Mouse (Mus musculus): Measurements from ENCODE around the gene Pdzd2. TPM values are rescaled to one million over a fixed set of nuclear protein-coding genes. Genes with fewer than 3 reads are reported as not detected.

The Pdzd2 gene
- polyA plus RNA-seq, 1 experiment from 2014 or later = 33.2 TPM

DNA sequence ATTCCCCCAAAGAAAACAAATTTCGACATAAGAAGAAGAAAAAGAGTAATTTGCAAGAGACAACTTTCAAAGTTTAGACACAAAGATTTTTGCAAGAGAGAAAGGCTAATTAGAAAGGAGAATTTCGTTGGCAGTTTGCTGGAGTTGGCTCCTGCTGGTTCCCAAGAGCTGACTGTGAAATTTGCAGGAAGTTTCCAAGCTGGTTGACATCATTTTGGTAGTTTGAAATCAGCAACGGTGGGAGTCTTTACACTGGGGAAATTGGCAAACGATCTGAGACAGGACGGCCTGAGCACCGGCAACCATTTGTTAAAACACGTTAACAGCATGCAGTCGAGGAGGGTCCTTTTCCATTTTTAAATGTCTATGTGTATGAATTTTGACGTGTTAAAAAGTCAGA, 125.7 kb downstream of the Pdzd2 start:
- H3K4me1 ChIP-seq (replicated peaks; ENCODE audit: control insufficient read depth, insufficient read depth, low read length) = peaks cover 11% of the 10 kb centered on the region

DNA sequence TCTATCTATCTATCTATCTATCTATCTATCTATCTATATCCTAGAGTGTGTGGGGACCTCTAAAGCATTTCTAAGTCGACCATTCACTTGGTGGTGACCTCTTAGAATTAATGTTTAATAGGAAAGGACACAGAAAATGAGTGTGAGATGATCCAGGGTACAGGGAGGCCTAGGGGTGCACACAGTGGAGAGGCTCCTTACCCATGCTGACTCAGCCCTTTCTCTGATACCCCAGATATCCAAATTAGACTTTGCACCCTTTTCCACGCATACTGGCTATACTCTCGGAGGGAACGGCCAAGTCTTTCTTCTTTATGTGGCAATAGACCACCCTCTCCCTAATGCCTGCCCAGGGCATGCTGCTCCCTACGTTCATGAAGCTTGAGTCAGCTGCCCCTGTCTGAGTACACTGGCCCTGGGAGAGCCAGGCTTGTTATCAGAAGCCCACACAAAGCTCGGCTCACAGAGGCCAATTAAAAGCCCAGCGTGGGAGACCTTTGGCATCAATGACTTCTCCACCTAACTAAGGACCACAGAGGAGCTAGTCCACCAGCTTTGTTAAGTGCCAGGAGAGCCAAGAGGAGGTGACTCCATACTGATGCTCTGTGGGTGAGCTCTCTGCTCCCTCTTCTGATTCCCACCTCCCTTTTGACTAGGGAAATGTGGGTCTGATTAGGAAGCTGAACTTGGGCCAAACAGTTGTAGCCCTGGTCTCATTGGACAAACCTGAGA, 126.6 kb downstream of the Pdzd2 start:
- Histone ChIP-seq H3K27ac (ENCODE audit: low read length) (no peak overlapping the region), H3K36me3 (ENCODE audit: control insufficient read depth, insufficient read depth, low read length) (no peaks in the 10 kb centered on the region), H3K9ac (ENCODE audit: low read length) (no peak overlapping the region), H3K4me2 (ENCODE audit: low read depth, low read length) (no peak overlapping the region), H3K27me3 (ENCODE audit: control insufficient read depth, insufficient read depth, low read depth, low read length) (no peaks in the 10 kb centered on the region), H3K4me3 (ENCODE audit: low read length) (no peak overlapping the region), H3K9me3 (ENCODE audit: control insufficient read depth, low read length) (no peaks in the 10 kb centered on the region), H3K4me1 (replicated peaks; ENCODE audit: control insufficient read depth, insufficient read depth, low read length) (peaks cover 9% of the 10 kb centered on the region)
- 64% methylated on average over 7 of the region's 7 CpGs for WGBS
- no peak for ATAC-seq (ENCODE audit: low read depth)

More for the DNA sequence above, 125.7 kb downstream of the Pdzd2 start:
- Histone ChIP-seq H3K4me3 (ENCODE audit: low read length) (no peak overlapping the region), H3K9me3 (ENCODE audit: control insufficient read depth, low read length) (no peaks in the 10 kb centered on the region), H3K4me2 (ENCODE audit: low read depth, low read length) (no peak overlapping the region), H3K27me3 (ENCODE audit: control insufficient read depth, insufficient read depth, low read depth, low read length) (no peaks in the 10 kb centered on the region), H3K36me3 (ENCODE audit: control insufficient read depth, insufficient read depth, low read length) (no peaks in the 10 kb centered on the region), H3K27ac (ENCODE audit: low read length) (no peak overlapping the region), H3K9ac (ENCODE audit: low read length) (no peak overlapping the region)
- WGBS = 32% methylated on average over 9 of the region's 9 CpGs
- no peak for ATAC-seq (ENCODE audit: low read depth)

DNA sequence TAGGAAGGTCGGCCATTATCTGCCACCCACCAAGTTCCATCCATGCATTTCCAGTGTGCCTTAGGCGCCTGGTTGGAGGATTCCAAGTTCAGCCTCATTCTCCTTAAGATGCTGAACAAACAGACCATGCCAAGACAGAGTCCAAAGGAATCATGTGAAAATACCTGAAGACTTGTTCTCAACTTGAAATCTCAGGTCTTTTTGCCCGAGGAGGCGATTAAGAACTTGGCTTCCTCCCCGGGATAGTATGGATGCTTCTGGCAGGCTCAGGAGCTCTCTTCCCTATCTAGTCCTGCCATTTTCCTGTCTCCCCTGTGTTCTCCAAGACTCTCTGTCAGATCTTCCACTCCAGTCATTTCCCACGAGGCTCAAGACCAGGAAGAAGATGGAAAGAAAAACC, 131.6 kb downstream of the Pdzd2 start:
- Histone ChIP-seq H3K4me2 (ENCODE audit: low read depth, low read length) (no peak overlapping the region), H3K9me3 (ENCODE audit: control insufficient read depth, low read length) (0 out of 2 replicates have a peak, but pooled peaks cover 3% of the 10 kb centered on the region), H3K36me3 (ENCODE audit: control insufficient read depth, insufficient read depth, low read length) (no peaks in the 10 kb centered on the region), H3K27me3 (ENCODE audit: control insufficient read depth, insufficient read depth, low read depth, low read length) (no peaks in the 10 kb centered on the region), H3K9ac (ENCODE audit: low read length) (no peak overlapping the region), H3K4me3 (ENCODE audit: low read length) (no peak overlapping the region), H3K27ac (ENCODE audit: low read length) (no peak overlapping the region), H3K4me1 (replicated peaks; ENCODE audit: control insufficient read depth, insufficient read depth, low read length) (peaks cover 9% of the 10 kb centered on the region)
- no peak for ATAC-seq (ENCODE audit: low read depth)
- 76% methylated on average over 6 of the region's 6 CpGs for WGBS

DNA sequence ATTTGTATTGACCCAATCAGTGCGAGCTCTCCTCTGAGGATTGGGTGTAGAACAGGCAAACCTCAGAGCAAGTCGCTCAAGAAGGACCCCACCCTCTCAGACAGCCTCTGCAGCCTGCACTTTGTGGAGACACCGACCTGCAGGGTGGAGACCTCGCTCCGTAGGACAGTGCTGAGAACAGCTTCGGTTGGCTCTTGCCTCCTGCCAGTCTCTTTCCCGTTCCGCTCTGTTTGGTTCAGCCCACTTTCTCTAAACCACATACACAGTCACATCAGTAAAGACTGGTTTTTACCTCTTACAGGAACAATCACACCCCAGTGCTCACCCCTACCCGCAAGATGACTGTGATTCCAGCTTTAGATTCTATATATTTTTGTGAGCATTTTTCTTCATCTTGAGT, 133.4 kb downstream of the Pdzd2 start:
- H3K36me3 ChIP-seq (ENCODE audit: control insufficient read depth, insufficient read depth, low read length) = no peaks in the 10 kb centered on the region
- H3K4me1 ChIP-seq (replicated peaks; ENCODE audit: control insufficient read depth, insufficient read depth, low read length) = peaks cover 9% of the 10 kb centered on the region
- 0 out of 2 replicates have a peak, but pooled peaks cover 3% of the 10 kb centered on the region for H3K9me3 ChIP-seq (ENCODE audit: control insufficient read depth, low read length)
- no peak overlapping the region for H3K27ac ChIP-seq (ENCODE audit: low read length)
- H3K4me3 ChIP-seq (ENCODE audit: low read length) = no peak overlapping the region
- ATAC-seq (ENCODE audit: low read depth) = no peak
- no peaks in the 10 kb centered on the region for H3K27me3 ChIP-seq (ENCODE audit: control insufficient read depth, insufficient read depth, low read depth, low read length)
- no peak overlapping the region for H3K4me2 ChIP-seq (ENCODE audit: low read depth, low read length)
- WGBS = 78% methylated on average over 9 of the region's 9 CpGs
- H3K9ac ChIP-seq (ENCODE audit: low read length) = no peak overlapping the region

DNA sequence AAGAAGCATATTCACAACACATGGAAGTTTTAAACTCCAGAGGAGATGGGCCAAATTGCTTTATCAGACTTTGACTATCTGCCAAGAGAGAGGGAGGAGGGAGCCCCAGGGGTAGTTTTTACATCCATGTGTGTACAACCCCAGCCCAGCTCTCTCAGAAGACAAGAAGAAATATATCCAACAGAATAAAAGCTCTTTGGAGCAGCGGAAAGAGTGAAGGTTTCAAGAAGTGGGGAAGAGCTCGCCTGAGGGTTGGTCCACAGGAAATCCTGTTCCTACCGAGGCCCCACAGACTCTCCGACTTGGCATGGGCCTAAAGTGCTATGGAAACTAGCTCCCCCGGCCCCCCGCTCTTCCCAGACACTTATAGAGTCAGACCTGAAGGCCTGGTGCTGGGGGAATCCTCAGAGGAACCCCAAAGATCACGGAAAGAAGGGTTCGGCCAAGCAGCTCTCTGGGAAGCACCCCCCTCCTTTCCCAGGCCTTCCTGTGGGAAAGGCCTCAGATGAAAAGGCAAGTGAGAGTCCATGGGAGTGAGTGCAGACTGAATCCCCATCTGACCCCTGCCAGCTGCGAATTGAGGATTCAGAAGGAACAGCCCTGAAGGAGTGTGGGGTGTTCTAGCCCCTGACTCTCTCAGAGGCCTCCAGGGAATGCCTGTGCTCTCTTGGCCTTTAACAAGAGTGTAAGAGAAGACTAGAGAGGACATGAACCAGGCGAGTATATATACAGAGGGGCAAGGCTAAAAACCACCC, 134.3 kb downstream of the Pdzd2 start:
- Histone ChIP-seq H3K4me2 (ENCODE audit: low read depth, low read length) (no peak overlapping the region), H3K27me3 (ENCODE audit: control insufficient read depth, insufficient read depth, low read depth, low read length) (no peaks in the 10 kb centered on the region), H3K36me3 (ENCODE audit: control insufficient read depth, insufficient read depth, low read length) (no peaks in the 10 kb centered on the region), H3K27ac (ENCODE audit: low read length) (peak overlapping the region; percentile 72), H3K9ac (ENCODE audit: low read length) (no peak overlapping the region), H3K9me3 (ENCODE audit: control insufficient read depth, low read length) (0 out of 2 replicates have a peak, but pooled peaks cover 3% of the 10 kb centered on the region), H3K4me3 (ENCODE audit: low read length) (no peak overlapping the region), H3K4me1 (replicated peaks; ENCODE audit: control insufficient read depth, insufficient read depth, low read length) (peaks cover 9% of the 10 kb centered on the region)
- ATAC-seq (ENCODE audit: low read depth) = peak; percentile 65
- 56% methylated on average over 10 of the region's 10 CpGs for WGBS

- Histone ChIP-seq H3K27ac (ENCODE audit: low read length) (no peak overlapping the region), H3K4me3 (ENCODE audit: low read length) (no peak overlapping the region), H3K9ac (ENCODE audit: low read length) (no peak overlapping the region), H3K4me1 (replicated peaks; ENCODE audit: control insufficient read depth, insufficient read depth, low read length) (peaks cover 9% of the 10 kb centered on the region), H3K36me3 (ENCODE audit: control insufficient read depth, insufficient read depth, low read length) (no peaks in the 10 kb centered on the region), H3K4me2 (ENCODE audit: low read depth, low read length) (no peak overlapping the region), H3K27me3 (ENCODE audit: control insufficient read depth, insufficient read depth, low read depth, low read length) (no peaks in the 10 kb centered on the region), H3K9me3 (ENCODE audit: control insufficient read depth, low read length) (0 out of 2 replicates have a peak, but pooled peaks cover 3% of the 10 kb centered on the region)
- WGBS = 91% methylated on average over 4 of the region's 4 CpGs
- no peak for ATAC-seq (ENCODE audit: low read depth)
These were observed 136.1 kb downstream of the Pdzd2 start for GRCm38 (mm10) chr15:12603674-12604073.

DNA sequence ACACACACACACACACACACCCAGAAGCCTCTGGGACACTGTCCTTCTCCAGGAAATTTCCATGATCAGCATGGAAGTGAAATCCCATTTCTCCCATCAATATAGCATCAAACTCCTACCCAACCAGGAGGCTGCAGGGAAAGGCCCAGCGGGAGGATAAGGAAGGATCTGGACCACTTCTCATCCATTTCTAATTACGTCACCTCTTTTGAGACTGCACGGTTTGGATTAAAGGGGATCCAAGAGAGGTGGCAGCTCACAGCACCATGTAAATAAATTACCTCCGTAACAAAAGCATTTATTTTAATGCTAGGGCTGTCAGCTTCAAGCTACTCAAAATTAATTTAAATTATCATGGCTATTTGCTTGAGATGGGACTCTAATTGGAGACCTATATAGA, 146.6 kb downstream of the Pdzd2 start:
- H3K4me3 ChIP-seq (ENCODE audit: low read length) = no peak overlapping the region
- WGBS = 56% methylated on average over 4 of the region's 4 CpGs
- no peak overlapping the region for H3K27ac ChIP-seq (ENCODE audit: low read length)
- H3K4me1 ChIP-seq (replicated peaks; ENCODE audit: control insufficient read depth, insufficient read depth, low read length) = no peaks in the 10 kb centered on the region
- H3K4me2 ChIP-seq (ENCODE audit: low read depth, low read length) = no peak overlapping the region
- no peak overlapping the region for H3K9ac ChIP-seq (ENCODE audit: low read length)
- H3K9me3 ChIP-seq (ENCODE audit: control insufficient read depth, low read length) = no peaks in the 10 kb centered on the region
- H3K27me3 ChIP-seq (ENCODE audit: control insufficient read depth, insufficient read depth, low read depth, low read length) = no peaks in the 10 kb centered on the region
- no peak for ATAC-seq (ENCODE audit: low read depth)
- no peaks in the 10 kb centered on the region for H3K36me3 ChIP-seq (ENCODE audit: control insufficient read depth, insufficient read depth, low read length)

- 23% methylated on average over 3 of the region's 3 CpGs for WGBS
- no peaks in the 10 kb centered on the region for H3K27me3 ChIP-seq (ENCODE audit: control insufficient read depth, insufficient read depth, low read depth, low read length)
- no peak overlapping the region for H3K27ac ChIP-seq (ENCODE audit: low read length)
- no peak overlapping the region for H3K9ac ChIP-seq (ENCODE audit: low read length)
- H3K36me3 ChIP-seq (ENCODE audit: control insufficient read depth, insufficient read depth, low read length) = no peaks in the 10 kb centered on the region
- no peaks in the 10 kb centered on the region for H3K4me1 ChIP-seq (replicated peaks; ENCODE audit: control insufficient read depth, insufficient read depth, low read length)
- ATAC-seq (ENCODE audit: low read depth) = no peak
- H3K4me2 ChIP-seq (ENCODE audit: low read depth, low read length) = no peak overlapping the region
- no peak overlapping the region for H3K4me3 ChIP-seq (ENCODE audit: low read length)
- no peaks in the 10 kb centered on the region for H3K9me3 ChIP-seq (ENCODE audit: control insufficient read depth, low read length)
These were observed 147.1 kb downstream of the Pdzd2 start for GRCm38 (mm10) chr15:12592628-12593027.

DNA sequence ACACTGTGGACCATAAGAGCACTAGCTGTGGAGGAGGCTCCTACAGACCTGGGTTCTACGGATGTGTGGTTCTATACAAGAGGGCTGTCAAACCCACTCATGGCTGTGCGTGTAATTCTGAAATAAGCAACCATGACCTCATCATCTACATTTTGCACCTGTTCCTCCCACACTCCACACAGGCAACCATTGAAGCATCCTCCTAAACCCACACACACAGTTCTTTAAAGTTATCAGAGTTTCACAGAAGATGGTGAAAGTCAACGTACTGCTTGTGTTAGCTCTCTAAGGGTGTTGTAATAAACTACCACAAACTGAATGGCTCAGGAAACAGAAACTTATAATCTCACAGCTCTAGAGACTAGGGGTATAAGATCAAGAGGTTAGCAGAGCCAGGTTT, 151.1 kb downstream of the Pdzd2 start:
- Histone ChIP-seq H3K27ac (ENCODE audit: low read length) (no peak overlapping the region), H3K4me2 (ENCODE audit: low read depth, low read length) (no peak overlapping the region), H3K4me1 (replicated peaks; ENCODE audit: control insufficient read depth, insufficient read depth, low read length) (no peaks in the 10 kb centered on the region), H3K4me3 (ENCODE audit: low read length) (no peak overlapping the region), H3K9me3 (ENCODE audit: control insufficient read depth, low read length) (no peaks in the 10 kb centered on the region), H3K9ac (ENCODE audit: low read length) (no peak overlapping the region), H3K36me3 (ENCODE audit: control insufficient read depth, insufficient read depth, low read length) (no peaks in the 10 kb centered on the region), H3K27me3 (ENCODE audit: control insufficient read depth, insufficient read depth, low read depth, low read length) (no peaks in the 10 kb centered on the region)
- WGBS = 61% methylated on average over 3 of the region's 3 CpGs
- ATAC-seq (ENCODE audit: low read depth) = no peak

Measured in lung, embryonic 16.5 days (tissue).